Mouse (Mus musculus): ENCODE results near the gene Hist1h3e.

DNA sequence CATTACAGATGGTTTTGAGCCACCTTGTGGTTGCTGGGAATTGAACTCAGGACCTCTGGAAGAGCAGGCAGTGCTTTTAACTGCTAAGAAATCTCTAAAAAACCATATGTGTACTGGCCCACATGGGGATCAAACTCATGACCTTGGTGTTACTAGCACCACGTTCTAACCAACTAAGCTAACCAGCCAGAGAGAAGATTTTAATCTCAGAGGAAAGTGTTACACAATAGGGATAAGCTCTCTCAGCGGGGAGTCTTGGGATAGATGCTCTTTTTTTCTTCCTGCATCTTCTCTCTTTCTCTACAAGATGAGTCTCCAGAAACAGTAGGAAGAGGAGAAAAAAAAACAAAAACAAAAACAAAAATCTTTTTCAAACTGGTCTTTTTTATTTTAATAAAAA lies 48.2 kb upstream of the Hist1h3e start:
- no peak for TF ChIP-seq CTCF (IDR thresholded peaks at IDR 0.05)
- TF ChIP-seq EP300 (IDR thresholded peaks at IDR 0.05), result no peak

Data from lung, postnatal 0 days (tissue).